Mouse (Mus musculus) lung, postnatal 10 days (tissue): Measurements from ENCODE around the gene Nox1.
A peak's percentile ranks its signal among the peaks of the same experiment; 100 is the strongest.
"Not testable (repeated sequence)": the region's sequence is repeated elsewhere in the genome, so short reads cannot be mapped to it uniquely, and the experiment has no call there.

Experiments used
- DNase-seq: peaks from one replicate; pipeline ENCODE4 v3.0.0; 2021

The Nox1 gene

GRCm38 (mm10) chrX:134221856-134222255 is at the start of gene Nox1:
Gene Nox1, minus strand, starts transcription at chrX:134221956.
- no peak for DNase-seq

GRCm38 (mm10) chrX:134262129-134262528 is 40.4 kb upstream of the Nox1 start:
- no peak for DNase-seq

- DNase-seq, result no peak
These were observed 39.4 kb upstream of the Nox1 start for GRCm38 (mm10) chrX:134261191-134261590.

- DNase-seq, result no peak
These were observed 26.4 kb upstream of the Nox1 start for GRCm38 (mm10) chrX:134248202-134248601.

GRCm38 (mm10) chrX:134245946-134246345 is 24.2 kb upstream of the Nox1 start:
- DNase-seq, result no peak

GRCm38 (mm10) chrX:134238266-134238665 is 16.5 kb upstream of the Nox1 start:
- no peak for DNase-seq

- no peak for DNase-seq
These were observed 11.3 kb upstream of the Nox1 start for GRCm38 (mm10) chrX:134233048-134233447.

GRCm38 (mm10) chrX:134220618-134221017 is 1.1 kb downstream of the Nox1 start:
- DNase-seq, result no peak

GRCm38 (mm10) chrX:134218161-134218560 is 3.6 kb downstream of the Nox1 start:
- DNase-seq, result no peak

- DNase-seq, result no peak
These were observed 10.6 kb downstream of the Nox1 start for GRCm38 (mm10) chrX:134211151-134211642.

- no peak for DNase-seq
These were observed 13.3 kb downstream of the Nox1 start for GRCm38 (mm10) chrX:134208491-134208890.

- DNase-seq, result not testable (repeated sequence)
These were observed 34.6 kb downstream of the Nox1 start, which contains the start of gene Arl13a for GRCm38 (mm10) chrX:134187201-134187600. Gene Arl13a, plus strand, starts transcription at chrX:134187501.

- DNase-seq, result no peak
These were observed 47.1 kb downstream of the Nox1 start for GRCm38 (mm10) chrX:134174699-134175098.

GRCm38 (mm10) chrX:134170584-134170983 is 51.2 kb downstream of the Nox1 start:
- no peak for DNase-seq

GRCm38 (mm10) chrX:134163484-134163883 is 58.3 kb downstream of the Nox1 start:
- no peak for DNase-seq

GRCm38 (mm10) chrX:134162826-134163225 is 58.9 kb downstream of the Nox1 start:
- DNase-seq, result no peak

GRCm38 (mm10) chrX:134162043-134162720 is 59.6 kb downstream of the Nox1 start, which contains the start of gene Xkrx:
Gene Xkrx, minus strand, starts transcription at chrX:134162076.
- DNase-seq, result peak; percentile 18

- DNase-seq, result no peak
These were observed 61.3 kb downstream of the Nox1 start for GRCm38 (mm10) chrX:134160442-134160841.

GRCm38 (mm10) chrX:134158151-134158550 is 63.6 kb downstream of the Nox1 start:
- no peak for DNase-seq

GRCm38 (mm10) chrX:134141986-134142385 is 79.8 kb downstream of the Nox1 start:
- DNase-seq, result no peak

GRCm38 (mm10) chrX:134141551-134141950 is 80.2 kb downstream of the Nox1 start:
- DNase-seq, result no peak

GRCm38 (mm10) chrX:134140024-134140423 is 81.7 kb downstream of the Nox1 start:
- DNase-seq, result no peak

- DNase-seq, result no peak
These were observed 87.9 kb downstream of the Nox1 start for GRCm38 (mm10) chrX:134133821-134134220.

- DNase-seq, result peak; percentile 35
These were observed 89.5 kb downstream of the Nox1 start for GRCm38 (mm10) chrX:134132295-134132694.

GRCm38 (mm10) chrX:134128549-134128948 is 93.2 kb downstream of the Nox1 start:
- DNase-seq, result no peak
